8 mouse cellular contexts compared by ENCODE assay signal in genomic region chr13:29854876-29855275, GRCm38 (mm10). TPM values are rescaled to one million over a fixed set of nuclear protein-coding genes. Genes with fewer than 3 reads are reported as not detected.
A peak's percentile ranks its signal among the peaks of the same experiment; 100 is the strongest.
DNase-seq lines count a peak whose midpoint lies in the region; ATAC-seq and TF ChIP-seq lines count a peak whose summit lies in the region.

No protein-coding gene starts in this region.

- no peaks in the 10 kb centered on the region for H3K9me3 ChIP-seq in heart, embryonic 10.5 days
- H3K9me3 ChIP-seq in E14TG2a.4 (ENCODE audit: low read length), result no peaks in the 10 kb centered on the region

- peak overlapping the region; percentile 91 for H3K27ac ChIP-seq in heart, embryonic 10.5 days

- H3K36me3 ChIP-seq in heart, embryonic 10.5 days, result peaks cover 22% of the 10 kb centered on the region
- peaks cover 26% of the 10 kb centered on the region for H3K36me3 ChIP-seq in E14TG2a.4 (ENCODE audit: insufficient read depth, low read length)

- under 1% methylated on average over 5 of the region's 5 CpGs for WGBS in heart, embryonic 10.5 days

- peak; percentile 21 for ATAC-seq in granulocyte monocyte progenitor cell, adult 5-6 weeks (replicated peaks; ENCODE audit: poor library complexity, severe bottlenecking)
- peak; percentile 7; the same call in 1 of the 2 replicates for ATAC-seq in megakaryocyte, adult 5-6 weeks (ENCODE audit: poor library complexity, severe bottlenecking)

- peaks cover 8% of the 10 kb centered on the region for H3K4me1 ChIP-seq in heart, embryonic 10.5 days
- H3K4me1 ChIP-seq in E14TG2a.4 (replicated peaks; ENCODE audit: low read depth, low read length), result peaks cover 20% of the 10 kb centered on the region

- peak overlapping the region; percentile 73 for H3K4me3 ChIP-seq in heart, embryonic 10.5 days
- peak overlapping the region; percentile 95 for H3K4me3 ChIP-seq in E14TG2a.4 (replicated peaks; ENCODE audit: low read length)

- no peaks in the 10 kb centered on the region for H3K27me3 ChIP-seq in heart, embryonic 10.5 days (ENCODE audit: insufficient read depth, poor library complexity, severe bottlenecking)
- H3K27me3 ChIP-seq in E14TG2a.4 (ENCODE audit: insufficient read depth, low read length), result no peaks in the 10 kb centered on the region

- no peak for TF ChIP-seq CTCF in E14TG2a.4 (conservative IDR thresholded peaks at IDR 0.05; ENCODE audit: low read length)

- DNase-seq in heart, embryonic 10.5 days (ENCODE audit: low spot score), result no peak
- DNase-seq in heart, adult 8-10 months (ENCODE audit: low spot score), result no peak
- no peak for DNase-seq in cerebellum, adult 8-10 months
- DNase-seq in gastrocnemius, adult 8-10 months (ENCODE audit: low spot score in 2 of 2), result no peak
- DNase-seq in cerebellum, postnatal 25 days, result no peak

RNA-seq across cellular contexts. Expression of gene Cdkal1, which starts 0.6 kb away (rescaled TPM):
- polyA plus RNA-seq in heart, embryonic 10.5 days (2016; fragmentation: Nextera tagmentation; extraction: Ambion mirVana), result 25.9 and 27.0 TPM in 2 replicates
- total RNA-seq in heart, adult 8-10 months (2022), result 10 to 100 TPM; 27.5 to 31.3 (median 30.8) TPM
- total RNA-seq in granulocyte monocyte progenitor cell, adult 5-6 weeks (2014; fragmentation: Nextera tagmentation), result 21.8 and 33.7 TPM in 2 replicates
- total RNA-seq in granulocyte monocyte progenitor cell, adult 5-6 weeks (2017), result 30.4 and 31.0 TPM in 2 replicates
- 12.4 and 13.9 TPM in 2 replicates for total RNA-seq in megakaryocyte, adult 5-6 weeks (2015)
- 46.7 and 50.4 TPM in 2 replicates for total RNA-seq in megakaryocyte, adult 5-6 weeks (2017)
- total RNA-seq in gastrocnemius, adult 8-10 months (2022), result 10 to 100 TPM; 25.5 to 36.4 (median 32.8) TPM
